ENCODE assay signal across 8 mouse cellular contexts in the genomic region with DNA sequence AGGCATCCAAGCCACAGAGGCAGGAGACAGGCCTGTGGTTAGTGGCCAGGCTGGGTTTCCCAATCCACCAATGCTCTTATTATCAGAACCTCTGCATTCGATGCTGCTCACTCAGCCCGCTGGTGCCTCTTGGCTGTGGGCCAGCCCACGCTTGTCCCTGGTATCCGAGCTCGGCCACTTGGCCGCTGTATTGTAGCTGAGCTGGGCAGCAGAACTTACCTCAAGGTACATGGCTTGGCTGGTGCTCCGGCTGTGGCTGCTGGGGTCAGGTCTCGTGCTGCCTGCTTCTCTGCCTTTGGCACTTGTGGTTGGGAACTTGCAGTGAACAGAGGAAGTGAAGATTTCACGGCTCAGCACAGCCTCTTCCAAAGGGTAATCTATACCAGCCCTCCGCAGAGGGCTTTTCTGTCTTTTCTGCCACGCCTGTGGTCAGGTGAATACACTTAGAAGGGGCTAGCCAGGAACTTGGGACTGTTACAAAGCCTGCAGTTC. TPM values are rescaled to one million over a fixed set of nuclear protein-coding genes. Genes with fewer than 3 reads are reported as not detected.
A peak's percentile ranks its signal among the peaks of the same experiment; 100 is the strongest.
DNase-seq lines count a peak whose midpoint lies in the region; ATAC-seq and TF ChIP-seq lines count a peak whose summit lies in the region.

A gene (minus strand): TSS at position 442 of the 492 bp plus-strand sequence.

- ATAC-seq in heart, embryonic 12.5 days (ENCODE audit: insufficient number of reproducible peaks, low FRiP score): no peak
- ATAC-seq in common myeloid progenitor, adult 5-6 weeks (replicated peaks; ENCODE audit: low read depth, poor library complexity, severe bottlenecking): peak; percentile 84

- H3K27ac ChIP-seq in heart, adult 2 months: no peak within 1 kb of the TSS
- H3K27ac ChIP-seq in heart, embryonic 12.5 days (ENCODE audit: poor library complexity, severe bottlenecking): no peak within 1 kb of the TSS
- no peak within 1 kb of the TSS for H3K27ac ChIP-seq in CH12.LX (ENCODE audit: insufficient read depth, low read depth)

- no peaks in the 10 kb centered on the region for H3K9me3 ChIP-seq in heart, embryonic 12.5 days (replicated peaks)
- H3K9me3 ChIP-seq in CH12.LX (replicated peaks; ENCODE audit: low read length): no peaks in the 10 kb centered on the region

- H3K27me3 ChIP-seq in heart, adult 2 months (ENCODE audit: control insufficient read depth, insufficient read depth, low read length): no peaks in the 10 kb centered on the region
- H3K27me3 ChIP-seq in heart, embryonic 12.5 days (replicated peaks): peaks cover 55% of the 10 kb centered on the region
- no peaks in the 10 kb centered on the region for H3K27me3 ChIP-seq in CH12.LX (replicated peaks)

- no peak for TF ChIP-seq CTCF in heart, adult 2 months (IDR thresholded peaks at IDR 0.05)
- no peak for TF ChIP-seq CTCF in CH12.LX (conservative IDR thresholded peaks at IDR 0.05 in 1 of 2, IDR thresholded peaks at IDR 0.05 in 1 of 2; ENCODE audit: low read depth in 2 of 2, low read length in 2 of 2)

- in situ Hi-C loops in CH12.LX (cut with MboI; ENCODE audit: low pct_ligation_motif_present, low pct_unique_long_range_greater_than_20kb, low sequenced_read_pairs): no loop called here

- no peaks in the 10 kb centered on the region for H3K36me3 ChIP-seq in heart, adult 2 months (ENCODE audit: control insufficient read depth, insufficient read depth, low read length)
- H3K36me3 ChIP-seq in heart, embryonic 12.5 days: no peaks in the 10 kb centered on the region
- no peaks in the 10 kb centered on the region for H3K36me3 ChIP-seq in CH12.LX (replicated peaks in 1 of 2; ENCODE audit: control insufficient read depth in 1 of 2, insufficient read depth in 1 of 2, low read length in 1 of 2)

- TF ChIP-seq RAD21 in CH12.LX (IDR thresholded peaks at IDR 0.05; ENCODE audit: low read depth, low read length): no peak

- no peak for TF ChIP-seq POLR2A in heart, adult 2 months (IDR thresholded peaks at IDR 0.05; ENCODE audit: insufficient read depth, low read depth, low read length)
- no peak for TF ChIP-seq POLR2A in CH12.LX (IDR thresholded peaks at IDR 0.05; ENCODE audit: low read depth, low read length)

- H3K4me2 ChIP-seq in heart, embryonic 12.5 days: no peak within 1 kb of the TSS
- peak within 1 kb of the TSS; percentile 67; the same call in 1 of the 2 replicates for H3K4me2 ChIP-seq in CH12.LX (ENCODE audit: insufficient read depth, low read depth, poor library complexity, severe bottlenecking)

- 35% methylated on average over 11 of the region's 11 CpGs for WGBS in heart, adult 2 months
- WGBS in heart, embryonic 12.5 days: 55% methylated on average over 11 of the region's 11 CpGs

- H3K4me1 ChIP-seq in heart, adult 2 months (ENCODE audit: control insufficient read depth, insufficient read depth, low read length): peaks cover 1% of the 10 kb centered on the region
- 0 out of 2 replicates have a peak, but pooled peaks cover 2% of the 10 kb centered on the region for H3K4me1 ChIP-seq in heart, embryonic 12.5 days (replicated peaks)
- peaks cover 6 to 57% of the 10 kb centered on the region in 2 experiments for H3K4me1 ChIP-seq in CH12.LX (ENCODE audit: control insufficient read depth in 1 of 2, insufficient read depth in 2 of 2)

- no peak within 1 kb of the TSS for H3K9ac ChIP-seq in heart, adult 2 months (ENCODE audit: low read depth, low read length)
- no peak within 1 kb of the TSS for H3K9ac ChIP-seq in heart, embryonic 12.5 days
- H3K9ac ChIP-seq in CH12.LX (ENCODE audit: insufficient read depth, low read depth): no peak within 1 kb of the TSS

- H3K79me2 ChIP-seq in heart, adult 2 months (replicated peaks; ENCODE audit: control insufficient read depth, insufficient read depth, low read length): no peaks in the 10 kb centered on the region
- H3K79me2 ChIP-seq in CH12.LX (replicated peaks; ENCODE audit: control insufficient read depth, extremely low read depth, insufficient read depth, poor library complexity, severe bottlenecking): no peaks in the 10 kb centered on the region

- dilution Hi-C loops in CH12.LX (cut with MboI; ENCODE audit: extremely low pct_ligation_motif_present, extremely low pct_unique_long_range_greater_than_20kb, low sequenced_read_pairs): no loop called here

- DNase-seq in heart, adult 2 months: peak; percentile 41 to 50
- DNase-seq in CH12.LX (ENCODE audit: extremely low read depth): peak; percentile 39
- peak; percentile 51 to 64 for DNase-seq in kidney, postnatal 25 days
- peak; percentile 34 for DNase-seq in naive thymus-derived CD4-positive, alpha-beta T cell, adult 2 months (ENCODE audit: low read depth)
- DNase-seq in frontal cortex, postnatal 36 days (ENCODE audit: low spot score in 2 of 2): no peak
- DNase-seq in left cerebral cortex, adult 11 months (ENCODE audit: low spot score): no peak

- H3K4me3 ChIP-seq in heart, adult 2 months: no peak within 1 kb of the TSS
- no peak within 1 kb of the TSS for H3K4me3 ChIP-seq in heart, embryonic 12.5 days
- no peak within 1 kb of the TSS for H3K4me3 ChIP-seq in CH12.LX (replicated peaks in 1 of 3; ENCODE audit: low read depth in 2 of 3, low read length in 2 of 3, poor library complexity in 1 of 3)

- intact Hi-C loops in heart, adult 2 months (cut with DNase I): no loop called here

- TF ChIP-seq EP300 in heart, adult 2 months (IDR thresholded peaks at IDR 0.05; ENCODE audit: insufficient read depth, low read depth, low read length): no peak
- peak; percentile 42; the same call in 1 of the 2 replicates for TF ChIP-seq EP300 in CH12.LX (IDR thresholded peaks at IDR 0.05; ENCODE audit: low read length)

TF ChIP-seq in CH12.LX, 34 proteins besides CTCF, POLR2A, EP300 and RAD21:
- TF ChIP-seq BHLHE40 (IDR thresholded peaks at IDR 0.05; ENCODE audit: low read depth, low read length): peak; percentile 91
- no peak for TF ChIP-seq POLR2AphosphoS2 (IDR thresholded peaks at IDR 0.05; ENCODE audit: low read depth, low read length)
- TF ChIP-seq SMC3 (IDR thresholded peaks at IDR 0.05; ENCODE audit: low read depth, low read length): no peak
- no peak for TF ChIP-seq HCFC1 (IDR thresholded peaks at IDR 0.05; ENCODE audit: low read depth, low read length)

RNA-seq across cellular contexts. Expression of the gene that starts here (rescaled TPM):
- total RNA-seq in heart, adult 2 months (2021): not detected
- 0.64 and 0.66 TPM in 2 replicates for polyA plus RNA-seq in heart, adult 2 months (2012; rRNA removed)
- polyA plus RNA-seq in heart, embryonic 12.5 days (2016; fragmentation: Nextera tagmentation; extraction: Ambion mirVana): 0.09 TPM in 1 of 2 replicates, not detected in the other
- not detected in 2 replicates for total RNA-seq in CH12.LX (2012; rRNA removed)
- total RNA-seq in CH12.LX (2014; rRNA removed): not detected in 2 replicates
- polyA plus RNA-seq in CH12.LX (2012; ENCODE audit: insufficient read length, low read depth): not detected in 2 replicates
- 0.27 TPM in 1 of 2 replicates, not detected in the other for total RNA-seq in common myeloid progenitor, adult 5-6 weeks (2017)

Comparison
In these comparisons a context has a peak if more than half of its experiments do, and no peak if none do; other contexts are left out.
1. Peak in DNase-seq in heart, adult 2 months; RNA of the gene not detected or under 1 TPM.
2. Peak in DNase-seq and H3K4me2 ChIP-seq in CH12.LX; RNA of the gene not detected or under 1 TPM.
3. Peak in ATAC-seq in common myeloid progenitor, adult 5-6 weeks; RNA of the gene not detected or under 1 TPM.
4. DNase-seq: peak in kidney, postnatal 25 days (2 of 2) and naive thymus-derived CD4-positive, alpha-beta T cell, adult 2 months (single experiment); none in frontal cortex, postnatal 36 days (0 of 2) and left cerebral cortex, adult 11 months (single experiment).